Mouse (Mus musculus) stomach, embryonic 15.5 days (tissue): ENCODE results near the gene Mcu. TPM values are rescaled to one million over a fixed set of nuclear protein-coding genes. Genes with fewer than 3 reads are reported as not detected.

Experiments used
- ATAC-seq: fragments of 200-750 bp; cut with Nextera tagmentation; 2 replicates; pipeline ENCODE4 v1.8.0; 2017; ENCODE audit warnings: low read depth, moderate number of reproducible peaks, moderate TSS enrichment; ENCODE audit not compliant: insufficient read depth, low FRiP score
- H3K27ac ChIP-seq: fragments of 300-500 bp; sonication (generic); 2 replicates; pipeline ENCODE4 v1.5.1; 2015; ENCODE audit warnings: mild to moderate bottlenecking, inconsistent platforms
- H3K27me3 ChIP-seq: fragments of 300-500 bp; sonication (generic); replicated peaks from 2 replicates; pipeline ENCODE4 v1.6.1; 2015; ENCODE audit warnings: inconsistent platforms
- H3K36me3 ChIP-seq: fragments of 300-500 bp; sonication (generic); 2 replicates; pipeline ENCODE4 v1.6.1; 2015; ENCODE audit warnings: inconsistent platforms
- H3K4me1 ChIP-seq: fragments of 300-500 bp; sonication (generic); 2 replicates; pipeline ENCODE4 v1.6.1; 2015; ENCODE audit warnings: inconsistent platforms
- H3K4me2 ChIP-seq: fragments of 300-500 bp; sonication (generic); 2 replicates; pipeline ENCODE4 v1.6.1; 2015; ENCODE audit warnings: mild to moderate bottlenecking, inconsistent platforms
- H3K4me3 ChIP-seq: fragments of 300-500 bp; sonication (generic); replicated peaks from 2 replicates; pipeline ENCODE4 v1.5.1; 2015; ENCODE audit warnings: inconsistent platforms
- H3K9ac ChIP-seq: fragments of 300-500 bp; sonication (generic); 2 replicates; pipeline ENCODE4 v1.6.1; 2015; ENCODE audit warnings: inconsistent platforms
- H3K9me3 ChIP-seq: fragments of 300-500 bp; sonication (generic); 2 replicates; pipeline ENCODE4 v1.6.1; 2016; ENCODE audit warnings: inconsistent platforms
- WGBS: fragments of 180-500 bp; shearing (Covaris S2); methylation state at CpG from one replicate; pipeline ENCODE4 v1.1.7; 2015; 5-methylcytosine and 5-hydroxymethylcytosine counted together
- polyA plus RNA-seq: library from polyadenylated mRNA; unstranded; fragments of >200 nt; fragmentation: Nextera tagmentation; extraction: Ambion mirVana; gene quantifications from 2 replicates; pipeline ENCODE4 v1.2.1, GENCODE M21; 2015

The Mcu gene
- polyA plus RNA-seq, 1 experiment from 2014 or later = 55.8 TPM

DNA sequence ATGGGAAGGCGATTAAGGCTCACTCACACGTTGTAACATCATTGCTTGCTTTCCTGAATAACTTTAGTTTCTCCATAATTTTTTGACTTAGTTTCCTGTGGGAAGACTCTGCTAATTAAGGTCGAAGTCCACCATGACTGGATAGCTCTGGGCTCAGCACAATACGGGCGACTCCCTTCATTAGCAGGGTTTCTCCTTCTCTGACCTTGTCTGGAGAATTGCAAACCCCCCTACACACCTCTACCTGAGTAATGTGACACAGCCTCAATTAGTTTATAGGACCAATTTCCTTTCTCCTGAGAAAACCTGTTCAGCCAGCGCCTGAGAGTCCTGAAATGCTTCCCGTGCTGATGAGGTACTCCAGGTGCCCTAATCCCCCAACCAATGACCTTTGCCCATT, 71.3 kb downstream of the Mcu start:
- H3K9ac ChIP-seq = no peak overlapping the region
- 82% methylated on average over 7 of the region's 7 CpGs for WGBS
- H3K4me3 ChIP-seq = no peak overlapping the region
- no peak overlapping the region for H3K4me2 ChIP-seq
- no peaks in the 10 kb centered on the region for H3K27me3 ChIP-seq
- H3K27ac ChIP-seq = no peak overlapping the region
- H3K4me1 ChIP-seq = no peaks in the 10 kb centered on the region; the same call in 1 of the 2 replicates
- H3K36me3 ChIP-seq = peaks cover 7% of the 10 kb centered on the region
- ATAC-seq = no peak
- no peaks in the 10 kb centered on the region for H3K9me3 ChIP-seq

DNA sequence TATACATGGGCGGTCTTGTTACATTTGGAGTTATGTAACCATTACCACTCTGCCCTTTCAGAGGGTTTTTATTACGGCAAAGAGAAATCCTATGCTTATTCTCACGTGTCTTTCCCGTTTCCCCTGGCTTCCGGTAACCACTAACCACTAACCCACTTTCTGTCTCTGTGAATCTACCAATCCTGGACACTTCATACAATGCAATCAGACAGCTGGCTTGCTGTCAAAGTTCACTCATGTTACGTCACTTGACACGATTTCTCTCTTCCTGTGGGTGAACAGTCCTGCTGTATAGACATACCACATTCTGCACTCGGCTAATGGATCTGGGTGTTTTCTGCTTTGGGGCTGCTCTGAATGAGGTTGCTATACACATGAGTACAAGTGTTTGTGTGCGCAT, 73.1 kb downstream of the Mcu start:
- no peaks in the 10 kb centered on the region for H3K27me3 ChIP-seq
- peaks cover 11% of the 10 kb centered on the region for H3K4me1 ChIP-seq
- 81% methylated on average over 9 of the region's 9 CpGs for WGBS

DNA sequence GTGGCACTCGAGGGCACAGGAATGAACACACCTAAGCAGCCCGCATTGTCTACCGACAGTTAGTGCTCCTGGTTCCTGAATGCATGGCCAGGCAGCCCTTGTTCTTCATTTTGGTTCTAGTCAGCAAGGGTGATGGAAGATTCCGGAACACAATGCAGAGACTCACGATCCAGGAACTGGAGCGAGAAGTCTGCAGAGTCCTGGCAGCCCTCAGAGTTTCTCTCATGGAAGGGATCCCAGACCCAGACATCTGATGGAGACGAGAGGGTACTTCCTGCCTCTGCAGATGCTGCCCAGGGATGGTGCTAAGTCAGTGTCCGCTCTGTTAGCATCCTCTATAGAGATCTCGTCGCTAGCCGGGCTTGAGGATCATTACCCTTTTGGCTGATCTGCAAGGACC, 75.0 kb downstream of the Mcu start:
- Histone ChIP-seq H3K4me2 (no peak overlapping the region), H3K36me3 (peaks cover 4% of the 10 kb centered on the region), H3K4me3 (no peak overlapping the region), H3K9ac (no peak overlapping the region), H3K4me1 (peaks cover 11% of the 10 kb centered on the region), H3K27me3 (no peaks in the 10 kb centered on the region), H3K27ac (no peak overlapping the region), H3K9me3 (no peaks in the 10 kb centered on the region)
- no peak for ATAC-seq
- WGBS = 85% methylated on average over 11 of the region's 11 CpGs

More for the DNA sequence above, 73.1 kb downstream of the Mcu start:
- no peak overlapping the region for H3K9ac ChIP-seq
- H3K27ac ChIP-seq = no peak overlapping the region
- no peaks in the 10 kb centered on the region for H3K9me3 ChIP-seq
- no peak overlapping the region for H3K4me3 ChIP-seq
- peaks cover 7% of the 10 kb centered on the region for H3K36me3 ChIP-seq
- ATAC-seq = no peak
- H3K4me2 ChIP-seq = no peak overlapping the region

DNA sequence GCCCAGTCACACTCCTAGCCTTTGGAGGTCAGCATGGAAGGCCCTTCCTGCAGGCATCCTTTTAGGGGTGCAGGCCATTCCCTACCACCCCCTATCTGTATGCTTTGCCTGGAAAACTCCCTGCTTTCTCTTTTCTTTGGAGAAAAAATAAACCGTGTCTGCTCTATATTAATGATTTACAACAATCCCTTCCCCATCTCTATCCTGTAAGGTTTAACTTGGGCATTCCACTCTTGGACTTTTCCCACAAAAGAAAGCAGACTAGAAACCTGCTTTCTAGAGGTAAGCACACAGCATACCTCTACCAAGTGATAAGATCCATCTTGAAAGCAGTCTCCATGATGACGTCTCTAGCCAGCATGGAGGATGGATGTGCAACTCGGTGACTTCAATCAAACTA, 75.9 kb downstream of the Mcu start:
- H3K9me3 ChIP-seq = no peaks in the 10 kb centered on the region
- no peak overlapping the region for H3K4me2 ChIP-seq
- H3K4me3 ChIP-seq = no peak overlapping the region
- H3K27ac ChIP-seq = no peak overlapping the region
- H3K36me3 ChIP-seq = no peaks in the 10 kb centered on the region
- no peak for ATAC-seq
- no peaks in the 10 kb centered on the region for H3K27me3 ChIP-seq
- H3K4me1 ChIP-seq = peaks cover 11% of the 10 kb centered on the region
- 67% methylated on average over 3 of the region's 3 CpGs for WGBS
- no peak overlapping the region for H3K9ac ChIP-seq

DNA sequence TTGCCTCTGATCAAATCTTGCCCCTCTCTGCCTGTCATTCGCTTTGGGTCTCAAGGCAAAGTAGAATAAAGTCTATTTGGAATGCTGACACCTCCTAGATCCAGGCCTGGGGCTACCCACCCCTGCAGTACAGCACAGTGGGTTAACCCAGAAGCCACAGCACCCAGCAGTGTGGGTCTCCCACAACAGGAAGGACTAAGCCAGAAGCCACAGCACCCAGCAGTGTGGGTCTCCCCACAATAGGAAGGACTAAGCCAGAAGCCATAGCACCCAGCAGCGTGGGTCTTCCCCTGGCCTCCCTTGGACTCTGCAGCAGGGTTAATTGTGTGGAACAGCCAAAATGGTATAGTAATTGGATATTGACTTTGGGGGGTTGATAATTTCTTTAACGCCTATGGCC, 76.4 kb downstream of the Mcu start:
- Histone ChIP-seq H3K9ac (no peak overlapping the region), H3K27me3 (no peaks in the 10 kb centered on the region), H3K9me3 (no peaks in the 10 kb centered on the region), H3K36me3 (no peaks in the 10 kb centered on the region), H3K4me1 (peaks cover 11% of the 10 kb centered on the region), H3K4me2 (no peak overlapping the region), H3K4me3 (no peak overlapping the region), H3K27ac (no peak overlapping the region)
- 89% methylated on average over 3 of the region's 3 CpGs for WGBS
- ATAC-seq = no peak

DNA sequence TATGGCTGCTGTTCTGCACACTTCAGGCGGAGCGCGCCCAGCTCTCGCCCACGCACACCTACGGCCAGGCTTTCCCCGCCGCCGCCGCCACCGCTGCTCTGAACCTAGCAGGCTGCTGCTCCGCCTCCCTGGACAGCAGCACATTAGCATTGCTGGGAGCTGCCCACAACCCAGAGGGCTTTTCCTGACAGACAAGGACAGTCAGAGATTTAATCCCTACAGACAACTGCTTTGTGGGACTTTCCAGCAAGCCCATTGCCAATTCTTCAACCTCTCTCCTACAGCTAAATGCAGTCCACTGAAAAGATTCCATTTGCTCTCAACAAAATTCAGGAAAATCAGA, 77.0 kb downstream of the Mcu start:
- Histone ChIP-seq H3K36me3 (no peaks in the 10 kb centered on the region), H3K4me3 (peak overlapping the region; percentile 22), H3K4me2 (peak overlapping the region; percentile 60), H3K4me1 (peaks cover 11% of the 10 kb centered on the region), H3K9me3 (no peaks in the 10 kb centered on the region), H3K27me3 (no peaks in the 10 kb centered on the region), H3K27ac (no peak overlapping the region), H3K9ac (0 out of 2 replicates have a peak overlapping the region, but pooled peaks have one; percentile 7)
- ATAC-seq = peak; percentile 57; the same call in 1 of the 2 replicates
- WGBS = 9% methylated on average over 12 of the region's 12 CpGs

DNA sequence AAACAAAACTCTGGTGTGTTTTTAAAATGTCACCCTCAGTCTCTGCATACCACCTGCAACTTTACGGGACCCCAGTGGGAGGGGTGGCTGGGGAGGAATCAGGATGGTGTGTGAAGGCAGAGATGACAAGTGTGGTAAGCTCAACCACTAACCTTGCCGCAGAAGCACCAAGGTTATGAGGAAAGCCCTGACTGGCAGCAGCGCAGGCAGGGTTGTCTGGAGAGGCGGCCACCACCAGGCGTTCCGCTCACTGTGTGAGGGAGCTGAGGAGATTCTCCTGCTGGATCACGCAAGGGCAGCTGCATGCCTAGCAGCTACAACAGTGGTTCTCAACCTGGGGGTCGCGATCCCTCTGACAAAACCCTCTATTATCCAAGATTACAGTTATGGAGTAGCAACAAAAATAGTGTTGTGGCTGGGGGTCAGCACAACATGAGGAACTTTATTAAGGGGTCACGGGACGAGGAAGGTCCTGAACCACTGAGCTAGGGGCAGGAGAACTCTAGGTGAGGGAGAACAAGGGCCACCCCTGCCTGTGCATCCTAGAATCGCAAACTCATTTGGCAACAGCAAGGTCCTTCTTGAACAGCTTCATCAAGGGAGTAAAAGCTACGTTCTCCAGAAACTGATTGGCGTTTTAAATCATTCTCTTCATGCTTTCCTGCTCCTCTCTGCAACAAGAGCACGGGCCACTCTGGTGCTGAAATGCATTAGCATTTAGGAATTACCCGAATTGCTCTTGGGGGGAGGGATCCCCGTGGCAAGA, 77.5 kb downstream of the Mcu start:
- 0 out of 2 replicates have a peak overlapping the region, but pooled peaks have one; percentile 7 for H3K9ac ChIP-seq
- no peak for ATAC-seq

DNA sequence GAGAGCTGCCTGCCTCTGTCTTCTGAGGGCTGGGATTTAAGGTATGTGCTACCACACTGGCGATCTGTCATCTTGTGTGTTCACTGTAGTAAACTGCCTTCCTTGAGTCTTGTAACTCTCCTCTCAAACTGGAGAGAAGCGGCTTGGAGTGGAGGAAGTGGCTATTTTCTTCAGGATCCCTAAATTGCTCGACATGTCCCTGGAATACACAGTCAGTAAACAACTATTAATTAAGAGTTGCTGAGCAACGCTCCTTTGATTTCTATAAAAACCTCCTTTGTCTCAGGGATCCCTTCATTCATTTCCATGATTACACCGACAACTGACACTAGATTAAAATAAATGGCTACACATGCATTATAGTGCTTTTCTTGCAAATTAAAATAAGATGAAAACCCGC, 78.4 kb downstream of the Mcu start:
- H3K4me2 ChIP-seq = no peak overlapping the region
- no peak for ATAC-seq
- 79% methylated on average over 6 of the region's 6 CpGs for WGBS

More for the DNA sequence above, 77.5 kb downstream of the Mcu start:
- Histone ChIP-seq H3K9me3 (no peaks in the 10 kb centered on the region), H3K4me3 (peak overlapping the region; percentile 22), H3K27me3 (no peaks in the 10 kb centered on the region), H3K4me1 (peaks cover 11% of the 10 kb centered on the region), H3K27ac (no peak overlapping the region), H3K4me2 (peak overlapping the region; percentile 60), H3K36me3 (no peaks in the 10 kb centered on the region)
- 39% methylated on average over 17 of the region's 17 CpGs for WGBS

DNA sequence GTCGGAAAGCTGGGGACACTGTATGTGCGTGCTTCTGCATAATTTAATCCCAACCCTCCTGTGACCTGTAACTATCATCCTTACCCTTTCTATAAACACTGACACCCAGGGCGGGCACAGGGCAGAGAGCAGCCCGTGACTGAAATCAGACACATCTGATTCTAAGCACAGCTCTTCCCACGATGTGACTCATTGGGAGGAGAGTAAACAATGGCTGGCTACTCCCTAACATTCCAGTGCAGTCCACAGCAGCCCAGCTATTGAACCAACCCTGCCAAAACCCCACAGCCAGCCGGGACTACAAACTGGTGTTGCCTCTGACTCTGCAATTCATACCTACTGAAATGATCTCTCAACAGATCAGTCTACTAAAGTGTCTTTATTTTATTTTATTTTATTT, 78.9 kb downstream of the Mcu start:
- Histone ChIP-seq H3K4me2 (no peak overlapping the region), H3K9ac (no peak overlapping the region), H3K27ac (no peak overlapping the region), H3K4me1 (peaks cover 11% of the 10 kb centered on the region), H3K36me3 (no peaks in the 10 kb centered on the region), H3K4me3 (no peak overlapping the region), H3K27me3 (no peaks in the 10 kb centered on the region), H3K9me3 (no peaks in the 10 kb centered on the region)
- 44% methylated on average over 6 of the region's 6 CpGs for WGBS
- peak; percentile 61; the same call in 1 of the 2 replicates for ATAC-seq

More for the DNA sequence above, 78.4 kb downstream of the Mcu start:
- H3K27me3 ChIP-seq = no peaks in the 10 kb centered on the region
- no peak overlapping the region for H3K4me3 ChIP-seq
- H3K36me3 ChIP-seq = no peaks in the 10 kb centered on the region
- H3K9me3 ChIP-seq = no peaks in the 10 kb centered on the region
- peaks cover 11% of the 10 kb centered on the region for H3K4me1 ChIP-seq
- no peak overlapping the region for H3K27ac ChIP-seq
- H3K9ac ChIP-seq = no peak overlapping the region

DNA sequence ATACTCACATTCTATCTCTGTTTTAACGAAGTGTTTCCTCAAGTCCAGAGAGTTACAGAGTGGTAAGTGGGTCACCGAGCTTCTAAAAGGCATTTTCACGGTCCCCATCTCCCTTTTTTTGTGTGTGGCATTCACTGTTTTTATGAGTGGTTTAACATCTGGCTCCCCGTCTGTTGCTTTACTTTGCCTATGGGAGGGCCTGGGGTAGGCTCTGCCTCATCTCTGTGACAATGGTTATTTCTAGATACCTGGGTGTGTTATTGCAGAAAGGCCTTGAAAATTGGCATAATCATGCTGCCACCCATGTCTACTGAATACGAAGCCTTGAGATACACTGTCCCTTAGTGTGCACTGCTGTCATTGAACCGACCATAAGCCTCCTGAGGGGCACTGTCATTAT, 84.2 kb downstream of the Mcu start:
- Histone ChIP-seq H3K36me3 (no peaks in the 10 kb centered on the region), H3K4me1 (no peaks in the 10 kb centered on the region), H3K27ac (no peak overlapping the region), H3K4me3 (no peak overlapping the region), H3K4me2 (no peak overlapping the region), H3K27me3 (no peaks in the 10 kb centered on the region), H3K9ac (no peak overlapping the region), H3K9me3 (no peaks in the 10 kb centered on the region)
- 91% methylated on average over 6 of the region's 6 CpGs for WGBS
- ATAC-seq = no peak

DNA sequence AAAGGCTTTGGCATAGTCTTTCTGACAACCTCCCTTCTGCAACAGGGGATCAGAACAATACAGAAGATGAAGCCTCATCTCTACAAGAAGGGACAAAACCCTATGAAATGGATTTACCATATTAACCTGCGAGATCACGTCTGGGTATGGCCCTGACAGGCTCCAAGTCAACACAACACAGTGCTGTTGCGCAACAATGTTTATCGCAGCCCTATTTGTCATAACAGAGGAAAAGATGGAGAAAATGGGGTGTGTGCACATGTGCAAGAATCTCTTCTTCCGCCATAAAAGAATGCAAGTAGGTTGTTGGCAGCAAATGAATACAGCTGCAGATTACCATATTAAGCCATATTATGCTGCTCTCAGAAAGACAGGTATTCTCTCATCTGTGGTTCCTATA, 88.7 kb downstream of the Mcu start:
- Histone ChIP-seq H3K27ac (no peak overlapping the region), H3K9me3 (no peaks in the 10 kb centered on the region), H3K9ac (no peak overlapping the region), H3K4me3 (no peak overlapping the region), H3K4me2 (no peak overlapping the region), H3K36me3 (no peaks in the 10 kb centered on the region), H3K4me1 (peaks cover 16% of the 10 kb centered on the region; the same call in 1 of the 2 replicates), H3K27me3 (no peaks in the 10 kb centered on the region)
- 85% methylated on average over 5 of the region's 5 CpGs for WGBS
- ATAC-seq = no peak

DNA sequence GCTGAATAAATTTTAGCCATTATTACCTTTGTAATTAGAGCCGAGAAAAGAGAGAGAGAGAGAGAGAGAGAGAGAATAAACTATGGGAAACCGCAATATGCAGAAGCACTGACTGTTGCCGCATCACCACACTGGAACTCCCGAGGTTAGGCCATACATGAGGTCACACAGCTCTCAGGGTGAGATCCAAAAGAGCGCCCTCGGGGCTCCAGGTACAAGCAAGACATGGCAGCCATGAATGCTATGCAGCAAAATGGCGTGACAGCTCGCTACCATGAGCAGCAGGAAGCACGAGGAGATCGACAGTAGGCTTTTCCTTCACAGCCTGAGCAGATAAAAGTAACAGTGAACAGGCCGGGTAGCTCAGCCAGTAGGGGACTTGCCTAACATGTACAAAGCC, 89.2 kb downstream of the Mcu start:
- Histone ChIP-seq H3K4me3 (no peak overlapping the region), H3K9me3 (no peaks in the 10 kb centered on the region), H3K4me2 (no peak overlapping the region), H3K27me3 (no peaks in the 10 kb centered on the region), H3K36me3 (no peaks in the 10 kb centered on the region), H3K27ac (no peak overlapping the region), H3K9ac (no peak overlapping the region), H3K4me1 (peaks cover 16% of the 10 kb centered on the region; the same call in 1 of the 2 replicates)
- 89% methylated on average over 11 of the region's 11 CpGs for WGBS
- no peak for ATAC-seq
